Mouse (Mus musculus): ENCODE data around the gene Gm45062. TPM values are rescaled to one million over a fixed set of nuclear protein-coding genes. Genes with fewer than 3 reads are reported as not detected.

The Gm45062 gene
- polyA plus RNA-seq, 1 experiment from 2014 or later = 10.9 TPM

DNA sequence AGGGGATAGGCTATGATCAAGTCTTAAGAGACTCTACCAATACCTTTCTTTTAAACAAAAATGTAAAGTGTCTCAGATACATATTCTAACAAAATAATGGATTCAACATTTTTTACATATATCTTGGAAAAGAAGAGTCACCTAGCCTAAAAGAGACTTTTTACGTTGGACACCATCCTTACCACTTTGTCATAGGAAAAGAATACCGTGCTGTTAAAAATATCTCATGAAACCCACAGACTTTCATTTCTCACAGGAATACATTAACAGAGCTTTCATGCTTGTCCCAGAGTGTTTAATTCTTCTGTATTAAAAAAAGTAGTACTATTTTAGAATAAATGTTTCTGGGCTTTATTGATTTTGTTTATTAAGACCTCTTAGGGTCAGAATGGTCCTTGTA is 291.9 kb downstream of the Gm45062 start:
- H3K4me3 ChIP-seq = no peak overlapping the region
- 97% methylated on average over 2 of the region's 2 CpGs for WGBS
- H3K9me3 ChIP-seq = no peaks in the 10 kb centered on the region
- no peak overlapping the region for H3K27ac ChIP-seq
- no peaks in the 10 kb centered on the region for H3K36me3 ChIP-seq (replicated peaks)
- H3K4me2 ChIP-seq = no peak overlapping the region
- ATAC-seq (replicated peaks) = no peak
- no peak overlapping the region for H3K9ac ChIP-seq
- no peaks in the 10 kb centered on the region for H3K4me1 ChIP-seq
- H3K27me3 ChIP-seq (replicated peaks) = no peaks in the 10 kb centered on the region

DNA sequence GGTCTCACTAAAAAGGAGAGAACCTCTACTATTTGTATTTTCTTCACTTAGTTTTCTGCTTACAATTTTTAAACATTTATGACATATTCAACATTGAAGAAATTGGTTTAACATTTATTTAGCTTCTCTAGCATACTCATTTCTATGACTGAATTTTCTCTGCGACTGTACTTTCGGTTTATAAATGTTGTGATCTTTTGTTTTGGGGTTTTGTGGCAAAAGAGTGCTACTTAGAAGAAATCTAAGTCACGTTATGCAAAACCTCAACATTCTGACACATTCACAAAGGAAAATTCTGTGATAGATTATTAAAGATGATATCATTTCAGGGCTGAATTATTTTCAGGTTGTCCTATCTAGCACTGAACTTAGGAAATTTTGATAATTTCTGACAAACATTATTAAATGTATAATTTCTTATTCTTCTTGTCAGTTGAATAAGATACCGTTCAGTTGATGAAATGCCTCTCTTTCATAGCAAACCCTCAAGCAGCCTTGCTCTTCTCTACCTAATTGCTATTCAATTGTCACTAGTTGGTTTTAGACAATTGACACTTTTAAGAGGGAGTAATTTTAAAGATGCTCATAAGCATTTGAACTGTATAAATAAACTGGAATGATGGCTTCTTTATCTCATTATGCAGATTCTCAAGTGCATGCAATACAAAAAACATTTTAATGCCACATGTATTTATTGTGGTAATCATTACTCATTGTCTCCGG is 297.8 kb downstream of the Gm45062 start:
- H3K4me2 ChIP-seq = no peak overlapping the region
- 88% methylated on average over 5 of the region's 5 CpGs for WGBS
- no peak for ATAC-seq (replicated peaks)

DNA sequence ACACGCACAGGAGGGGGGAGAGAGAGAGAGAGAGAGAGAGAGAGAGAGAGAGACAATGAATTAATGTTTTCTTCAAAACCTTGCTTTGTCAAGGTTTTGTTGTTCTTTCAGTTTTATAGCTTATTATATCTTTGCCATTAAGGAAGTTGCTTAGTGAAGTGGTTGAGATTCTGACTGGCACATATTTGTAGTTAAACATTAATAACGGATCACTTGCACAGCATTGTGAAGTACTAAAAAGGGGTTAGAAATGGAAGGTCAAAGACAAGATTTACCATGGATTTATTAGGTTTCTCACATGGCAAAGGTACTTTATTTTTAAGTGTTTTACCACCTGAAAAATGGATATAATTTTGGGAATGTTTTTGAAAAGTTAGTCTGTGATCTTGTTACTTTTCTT is 301.4 kb downstream of the Gm45062 start:
- no peak overlapping the region for H3K4me2 ChIP-seq
- no peak overlapping the region for H3K27ac ChIP-seq
- H3K4me1 ChIP-seq = no peaks in the 10 kb centered on the region
- WGBS = 91% methylated on average over 2 of the region's 2 CpGs
- H3K36me3 ChIP-seq (replicated peaks) = no peaks in the 10 kb centered on the region; the same call in 1 of the 2 replicates
- no peak for ATAC-seq (replicated peaks)
- H3K4me3 ChIP-seq = no peak overlapping the region
- H3K9ac ChIP-seq = no peak overlapping the region
- no peaks in the 10 kb centered on the region for H3K9me3 ChIP-seq
- no peaks in the 10 kb centered on the region for H3K27me3 ChIP-seq (replicated peaks)

More for the DNA sequence above, 297.8 kb downstream of the Gm45062 start:
- H3K9me3 ChIP-seq = no peaks in the 10 kb centered on the region
- no peak overlapping the region for H3K27ac ChIP-seq
- H3K4me3 ChIP-seq = no peak overlapping the region
- H3K36me3 ChIP-seq (replicated peaks) = no peaks in the 10 kb centered on the region
- H3K4me1 ChIP-seq = no peaks in the 10 kb centered on the region
- no peaks in the 10 kb centered on the region for H3K27me3 ChIP-seq (replicated peaks)
- no peak overlapping the region for H3K9ac ChIP-seq

DNA sequence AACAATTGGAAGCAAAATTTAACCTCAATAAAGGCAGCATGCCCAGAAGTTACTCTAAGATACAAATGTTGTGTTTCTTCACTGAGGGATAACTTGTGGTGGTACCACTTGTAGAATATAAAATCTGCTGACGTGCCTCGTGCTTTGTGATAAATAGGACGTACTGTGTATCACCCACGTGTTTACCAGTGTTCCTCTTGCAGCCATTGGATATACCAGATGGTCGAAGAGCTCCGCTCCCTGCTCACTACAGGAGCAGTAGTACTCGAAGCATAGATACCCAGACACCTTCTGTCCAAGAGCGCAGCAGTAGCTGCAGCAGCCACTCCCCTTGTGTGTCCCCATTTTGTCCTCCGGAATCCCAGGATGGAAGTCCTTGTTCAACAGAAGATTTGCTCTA is 323.1 kb downstream of the Gm45062 start:
- H3K27me3 ChIP-seq (replicated peaks) = no peaks in the 10 kb centered on the region
- no peaks in the 10 kb centered on the region for H3K9me3 ChIP-seq
- no peak overlapping the region for H3K4me3 ChIP-seq
- H3K36me3 ChIP-seq (replicated peaks) = no peaks in the 10 kb centered on the region
- no peak for ATAC-seq (replicated peaks)
- no peak overlapping the region for H3K4me2 ChIP-seq
- no peaks in the 10 kb centered on the region for H3K4me1 ChIP-seq
- no peak overlapping the region for H3K27ac ChIP-seq
- H3K9ac ChIP-seq = no peak overlapping the region
- WGBS = 96% methylated on average over 9 of the region's 9 CpGs

DNA sequence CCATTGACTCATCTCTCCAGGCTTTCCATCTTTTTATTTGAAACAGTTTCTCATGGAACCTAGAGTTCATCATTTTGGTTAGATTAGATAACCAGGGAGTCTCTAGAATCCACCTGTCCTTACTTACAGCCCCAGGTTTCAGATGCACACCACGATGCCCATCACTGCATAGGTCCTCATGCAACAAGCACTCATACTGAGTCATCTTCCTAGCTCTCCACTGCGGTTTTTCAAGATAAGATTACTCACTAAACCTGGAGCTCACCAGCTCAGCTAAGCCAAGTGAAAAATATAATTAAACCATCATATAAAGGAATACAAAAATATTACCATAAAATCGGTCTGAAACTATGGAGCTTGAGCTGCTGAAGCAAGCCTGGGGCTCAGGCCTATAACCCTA is 324.6 kb downstream of the Gm45062 start:
- Histone ChIP-seq H3K9ac (no peak overlapping the region), H3K27me3 (replicated peaks) (no peaks in the 10 kb centered on the region), H3K27ac (no peak overlapping the region), H3K4me2 (no peak overlapping the region), H3K4me1 (no peaks in the 10 kb centered on the region), H3K4me3 (no peak overlapping the region), H3K9me3 (no peaks in the 10 kb centered on the region), H3K36me3 (replicated peaks) (no peaks in the 10 kb centered on the region)
- WGBS = 92% methylated on average over 3 of the region's 3 CpGs
- ATAC-seq (replicated peaks) = no peak

DNA sequence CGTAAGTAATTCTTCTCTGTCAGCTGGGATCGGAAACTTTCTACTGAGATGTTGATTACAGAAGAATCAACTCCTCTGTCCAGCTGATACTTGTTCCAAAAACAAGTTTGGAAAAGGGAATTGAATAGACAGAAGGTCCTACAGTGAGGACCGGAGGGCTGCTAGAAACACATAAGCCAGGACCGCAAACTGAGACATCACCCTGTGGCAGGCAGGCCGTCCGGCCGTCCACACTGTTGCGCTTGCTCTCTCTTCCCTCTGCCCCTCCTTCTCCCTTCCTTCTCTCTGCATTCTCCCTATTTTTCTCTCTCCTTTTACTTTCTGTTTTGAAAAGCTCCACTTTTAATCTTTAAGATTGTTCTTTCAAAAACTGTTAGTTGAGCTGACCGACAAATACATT is 332.4 kb downstream of the Gm45062 start:
- no peak for ATAC-seq (replicated peaks)
- Histone ChIP-seq H3K27ac (no peak overlapping the region), H3K4me1 (no peaks in the 10 kb centered on the region), H3K36me3 (replicated peaks) (no peaks in the 10 kb centered on the region), H3K4me3 (no peak overlapping the region), H3K27me3 (replicated peaks) (no peaks in the 10 kb centered on the region), H3K9ac (no peak overlapping the region), H3K9me3 (no peaks in the 10 kb centered on the region), H3K4me2 (no peak overlapping the region)
- 81% methylated on average over 9 of the region's 9 CpGs for WGBS

DNA sequence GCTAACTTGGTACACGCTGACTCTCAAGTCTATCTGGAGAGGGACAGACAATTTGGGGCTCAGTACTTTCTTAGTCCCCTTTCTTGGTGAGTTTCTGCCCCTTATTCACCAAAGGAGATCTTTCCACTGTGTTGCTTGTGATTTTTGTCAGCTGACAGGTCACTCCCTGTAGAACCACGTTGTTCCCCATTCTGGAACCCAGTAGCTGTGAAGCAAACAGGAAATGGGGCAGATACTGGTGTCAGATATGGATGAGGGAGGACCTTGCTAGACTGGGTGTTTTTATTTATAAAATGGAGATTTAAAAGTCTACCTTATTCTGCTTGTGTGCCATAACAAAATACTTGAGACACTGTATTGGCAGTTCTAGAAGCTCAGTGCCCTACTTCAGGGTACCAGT is 358.1 kb downstream of the Gm45062 start:
- H3K27me3 ChIP-seq (replicated peaks) = no peaks in the 10 kb centered on the region
- no peaks in the 10 kb centered on the region for H3K36me3 ChIP-seq (replicated peaks)
- no peaks in the 10 kb centered on the region for H3K4me1 ChIP-seq
- ATAC-seq (replicated peaks) = no peak
- no peak overlapping the region for H3K27ac ChIP-seq
- WGBS = 83% methylated on average over 2 of the region's 2 CpGs
- H3K4me3 ChIP-seq = no peak overlapping the region
- H3K9ac ChIP-seq = no peak overlapping the region
- H3K9me3 ChIP-seq = no peaks in the 10 kb centered on the region
- no peak overlapping the region for H3K4me2 ChIP-seq

DNA sequence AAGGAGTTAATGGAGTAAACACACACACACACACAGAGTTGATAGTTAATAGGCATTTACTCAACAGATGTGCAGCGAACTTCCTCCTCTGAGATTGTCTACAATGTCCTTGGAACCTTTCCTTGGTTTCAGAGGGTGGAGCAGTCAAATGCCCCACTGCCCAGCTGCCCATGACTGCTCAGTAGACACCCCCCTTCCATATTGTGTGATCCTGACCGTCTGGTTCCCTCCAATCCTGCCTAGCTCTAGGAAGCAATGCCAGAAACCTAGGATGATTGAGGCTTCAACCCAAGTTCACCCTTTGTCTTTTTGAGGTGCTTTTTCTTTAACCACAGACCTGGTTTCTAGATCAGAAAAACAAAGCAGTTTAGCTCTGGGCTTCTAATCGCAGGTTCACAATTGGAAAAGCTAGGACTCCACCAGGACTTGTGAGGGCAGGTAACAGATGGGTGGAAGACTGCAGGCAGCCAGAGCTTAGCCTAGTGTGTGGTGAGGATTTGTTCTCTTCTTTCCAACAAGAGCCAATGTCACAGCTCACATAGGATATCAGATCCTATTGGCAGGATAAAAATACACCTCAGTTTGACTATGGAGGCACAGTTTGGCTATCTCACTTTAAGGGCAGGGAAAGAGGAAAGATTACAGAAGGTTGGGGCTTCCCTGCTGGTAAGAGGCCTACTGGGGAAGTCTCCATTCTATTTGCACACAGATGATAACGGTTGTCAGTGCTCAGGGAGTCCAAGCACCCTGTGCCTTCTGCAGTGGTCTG is 360.5 kb downstream of the Gm45062 start:
- no peaks in the 10 kb centered on the region for H3K9me3 ChIP-seq
- no peak overlapping the region for H3K9ac ChIP-seq
- H3K27ac ChIP-seq = no peak overlapping the region
- H3K4me2 ChIP-seq = no peak overlapping the region
- H3K4me3 ChIP-seq = no peak overlapping the region
- no peaks in the 10 kb centered on the region for H3K4me1 ChIP-seq
- no peaks in the 10 kb centered on the region for H3K27me3 ChIP-seq (replicated peaks)
- ATAC-seq (replicated peaks) = no peak
- H3K36me3 ChIP-seq (replicated peaks) = no peaks in the 10 kb centered on the region
- WGBS = 85% methylated on average over 4 of the region's 4 CpGs

DNA sequence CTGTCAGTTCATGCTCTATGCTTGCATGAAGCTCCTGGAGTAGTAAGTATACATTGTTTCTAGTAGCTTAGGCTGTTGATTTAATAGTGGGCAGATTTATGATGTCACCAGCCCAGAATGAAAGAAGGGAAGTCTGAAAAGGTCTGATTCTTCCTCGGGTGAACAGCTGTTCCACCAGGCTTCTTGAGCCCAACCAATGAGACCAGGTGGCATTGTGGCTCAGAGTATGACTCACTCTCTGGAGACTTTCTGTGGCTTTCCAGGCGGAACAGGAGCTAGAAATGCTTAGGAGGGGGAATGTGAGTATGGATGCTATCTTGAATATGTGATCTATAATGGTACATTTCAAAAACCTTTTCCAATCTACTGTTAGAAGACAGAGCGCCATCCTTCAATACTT is 363.8 kb downstream of the Gm45062 start:
- 78% methylated on average over 3 of the region's 3 CpGs for WGBS
- Histone ChIP-seq H3K9me3 (no peaks in the 10 kb centered on the region), H3K4me1 (no peaks in the 10 kb centered on the region), H3K9ac (no peak overlapping the region), H3K36me3 (replicated peaks) (no peaks in the 10 kb centered on the region), H3K4me3 (no peak overlapping the region), H3K27me3 (replicated peaks) (no peaks in the 10 kb centered on the region), H3K27ac (no peak overlapping the region), H3K4me2 (no peak overlapping the region)
- no peak for ATAC-seq (replicated peaks)

DNA sequence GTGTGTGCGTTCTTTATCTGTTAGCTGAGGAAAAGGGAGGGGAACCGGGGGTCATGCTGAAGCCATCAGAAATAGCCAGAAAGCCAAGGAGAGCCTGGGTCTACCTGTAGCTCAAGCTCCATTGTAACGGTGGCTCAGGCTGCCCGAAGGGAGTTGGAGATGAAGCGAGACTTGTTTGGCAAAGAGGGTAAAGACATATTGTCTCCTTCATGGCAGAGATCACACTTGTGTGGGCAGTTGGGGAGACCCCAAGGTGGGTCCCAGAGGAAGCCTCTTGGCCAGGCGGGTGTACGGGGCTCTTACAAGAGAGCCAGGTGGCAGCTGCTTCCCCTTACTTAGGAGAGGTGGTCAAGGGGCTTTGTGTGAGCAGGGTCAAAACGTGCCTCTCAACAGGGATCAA is 369.0 kb downstream of the Gm45062 start:
- Histone ChIP-seq H3K27me3 (replicated peaks) (no peaks in the 10 kb centered on the region), H3K9me3 (no peaks in the 10 kb centered on the region), H3K36me3 (replicated peaks) (no peaks in the 10 kb centered on the region), H3K4me3 (no peak overlapping the region), H3K4me1 (no peaks in the 10 kb centered on the region), H3K4me2 (no peak overlapping the region), H3K9ac (no peak overlapping the region), H3K27ac (no peak overlapping the region)
- ATAC-seq (replicated peaks) = no peak
- WGBS = 88% methylated on average over 8 of the region's 8 CpGs

DNA sequence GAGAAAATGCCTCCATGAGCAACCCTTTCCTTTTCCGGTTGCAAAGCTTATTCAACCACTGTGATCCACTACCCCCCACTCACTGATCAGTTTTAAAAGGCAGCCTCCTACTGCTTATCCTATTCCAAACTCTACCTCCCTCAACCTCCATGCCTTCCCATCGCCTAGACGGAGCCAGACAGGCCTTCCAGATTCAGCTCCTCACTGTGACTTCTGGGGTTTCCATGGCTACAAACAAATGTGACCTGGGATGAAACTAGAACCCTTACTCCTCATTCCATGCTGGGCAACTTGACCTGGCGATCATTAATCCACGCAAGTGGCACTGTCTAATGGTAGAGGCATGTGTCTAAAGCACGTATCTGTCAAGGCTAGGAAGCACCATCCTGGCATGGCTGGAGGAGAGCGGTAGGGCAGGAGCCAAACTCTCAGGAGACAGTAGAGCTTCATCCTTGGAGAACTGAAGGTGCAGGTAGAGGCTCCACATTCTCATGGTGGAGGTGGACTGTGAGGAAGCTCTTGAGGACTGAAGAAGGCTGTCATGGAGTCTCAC is 369.5 kb downstream of the Gm45062 start:
- Histone ChIP-seq H3K4me2 (no peak overlapping the region), H3K27me3 (replicated peaks) (no peaks in the 10 kb centered on the region), H3K9me3 (no peaks in the 10 kb centered on the region), H3K27ac (no peak overlapping the region), H3K4me1 (no peaks in the 10 kb centered on the region), H3K4me3 (no peak overlapping the region), H3K36me3 (replicated peaks) (no peaks in the 10 kb centered on the region), H3K9ac (no peak overlapping the region)
- 85% methylated on average over 7 of the region's 7 CpGs for WGBS
- ATAC-seq (replicated peaks) = no peak

DNA sequence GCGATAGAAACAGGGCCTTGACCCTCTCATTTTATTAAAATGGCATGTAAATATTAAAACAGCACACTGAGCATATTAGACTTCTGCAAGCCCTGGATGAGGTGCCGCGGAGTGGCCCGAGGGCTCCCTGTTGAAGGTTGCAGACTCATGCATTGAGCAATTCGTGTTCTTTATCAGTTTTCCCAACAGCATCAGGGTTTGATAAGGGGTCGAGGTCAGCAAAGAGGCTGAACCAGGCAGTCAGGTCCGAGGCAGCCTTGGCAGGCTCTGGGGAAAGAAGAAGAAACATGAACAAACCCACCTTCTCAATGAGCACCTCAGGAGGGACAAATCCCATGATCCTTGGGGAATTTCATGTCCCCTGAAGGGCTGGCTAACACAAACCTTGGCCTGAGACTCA is 371.3 kb downstream of the Gm45062 start:
- H3K4me3 ChIP-seq = no peak overlapping the region
- H3K9me3 ChIP-seq = no peaks in the 10 kb centered on the region
- no peaks in the 10 kb centered on the region for H3K4me1 ChIP-seq
- H3K36me3 ChIP-seq (replicated peaks) = no peaks in the 10 kb centered on the region
- H3K27me3 ChIP-seq (replicated peaks) = no peaks in the 10 kb centered on the region
- WGBS = 87% methylated on average over 7 of the region's 7 CpGs
- H3K27ac ChIP-seq = no peak overlapping the region
- ATAC-seq (replicated peaks) = no peak
- no peak overlapping the region for H3K4me2 ChIP-seq
- H3K9ac ChIP-seq = no peak overlapping the region

DNA sequence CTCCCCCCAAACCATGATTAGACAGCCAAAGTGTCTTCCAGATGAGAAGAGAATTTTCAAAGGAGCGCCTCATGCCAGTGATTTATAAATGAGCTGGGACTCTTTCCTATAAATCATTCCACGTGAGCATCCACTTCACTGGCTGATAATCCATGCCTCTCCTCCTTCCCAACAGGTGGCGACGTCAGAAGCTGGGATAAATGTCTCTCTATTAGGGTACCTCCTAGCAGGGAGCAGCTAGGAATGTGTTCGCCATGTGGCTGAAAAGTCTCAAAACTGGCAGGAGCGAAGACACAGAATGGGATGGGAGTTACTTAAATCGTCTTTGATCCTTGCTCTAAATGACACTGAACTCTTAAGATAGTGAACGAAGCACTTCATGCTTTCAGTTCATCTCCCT is 372.1 kb downstream of the Gm45062 start:
- Histone ChIP-seq H3K4me3 (no peak overlapping the region), H3K27ac (no peak overlapping the region), H3K36me3 (replicated peaks) (no peaks in the 10 kb centered on the region), H3K27me3 (replicated peaks) (no peaks in the 10 kb centered on the region), H3K4me2 (no peak overlapping the region), H3K4me1 (no peaks in the 10 kb centered on the region), H3K9me3 (no peaks in the 10 kb centered on the region), H3K9ac (no peak overlapping the region)
- 85% methylated on average over 8 of the region's 8 CpGs for WGBS
- no peak for ATAC-seq (replicated peaks)

Measured in midbrain, embryonic 15.5 days (tissue).